Mouse (Mus musculus) liver, postnatal 0 days (tissue): ENCODE results near the gene Hirip3. TPM values are rescaled to one million over a fixed set of nuclear protein-coding genes. Genes with fewer than 3 reads are reported as not detected.

Source experiments
- ATAC-seq: fragments of 200-750 bp; cut with Nextera tagmentation; 2 replicates; pipeline ENCODE4 v1.8.0; 2017; ENCODE audit warnings: mild to moderate bottlenecking, moderate library complexity
- DNase-seq: peaks from one replicate; pipeline ENCODE4 v3.0.0-alpha.2; 2016
- H3K27ac ChIP-seq: fragments of 300-500 bp; sonication (generic); 2 replicates; pipeline ENCODE4 v1.5.1; 2014; ENCODE audit warnings: antibody characterized with exemption, moderate library complexity, mild to moderate bottlenecking, low read depth
- H3K27me3 ChIP-seq: fragments of 300-500 bp; sonication (generic); 2 replicates; pipeline ENCODE4 v1.6.1; 2014; ENCODE audit warnings: low read length, control low read depth, mixed read lengths; ENCODE audit not compliant: insufficient read depth
- H3K36me3 ChIP-seq: fragments of 300-500 bp; sonication (generic); replicated peaks from 2 replicates; pipeline ENCODE4 v1.6.1; 2014; ENCODE audit warnings: mild to moderate bottlenecking, control low read depth, low read length, moderate library complexity, mixed read lengths; ENCODE audit not compliant: insufficient read depth
- H3K4me1 ChIP-seq: fragments of 300-500 bp; sonication (generic); 2 replicates; pipeline ENCODE4 v1.6.1; 2014; ENCODE audit warnings: antibody characterized with exemption, mild to moderate bottlenecking, control low read depth; ENCODE audit not compliant: insufficient read depth
- H3K4me2 ChIP-seq: fragments of 300-500 bp; sonication (generic); 2 replicates; pipeline ENCODE4 v1.6.1; 2014; ENCODE audit warnings: low read depth, mild to moderate bottlenecking, low read length, moderate library complexity, mixed read lengths
- H3K4me3 ChIP-seq: fragments of 300-500 bp; sonication (generic); 2 replicates; pipeline ENCODE4 v1.5.1; 2014; ENCODE audit warnings: low read depth, low read length
- H3K9ac ChIP-seq: fragments of 300-500 bp; sonication (generic); replicated peaks from 2 replicates; pipeline ENCODE4 v1.6.1; 2014; ENCODE audit warnings: mild to moderate bottlenecking, moderate library complexity
- H3K9me3 ChIP-seq: fragments of 300-500 bp; sonication (generic); 2 replicates; pipeline ENCODE4 v1.6.1; 2016; ENCODE audit warnings: mild to moderate bottlenecking, control low read depth, low read length, mixed read lengths
- CTCF ChIP-seq: sonication (generic); IDR thresholded peaks from 2 replicates; pipeline ENCODE4 v1.5.1; 2016; ENCODE audit warnings: antibody characterized with exemption, low read depth
- EP300 ChIP-seq: IDR thresholded peaks from 2 replicates; pipeline ENCODE4 v1.6.1; 2016; ENCODE audit warnings: antibody characterized with exemption, low read depth, mild to moderate bottlenecking
- WGBS: fragments of 180-500 bp; shearing (Covaris S2); extraction: QIAGEN DNeasy Blood & Tissue Kit; methylation state at CpG from one replicate; pipeline ENCODE4 v1.1.7; 2014; ENCODE audit not compliant: insufficient replicate concordance; 5-methylcytosine and 5-hydroxymethylcytosine counted together
- polyA plus RNA-seq: library from polyadenylated mRNA; unstranded; fragments of >200 nt; fragmentation: Nextera tagmentation; extraction: Ambion mirVana; gene quantifications from 2 replicates; pipeline ENCODE4 v1.2.1, GENCODE M21; 2015

The Hirip3 gene
- polyA plus RNA-seq, 1 experiment from 2014 or later: 7.2 TPM

DNA sequence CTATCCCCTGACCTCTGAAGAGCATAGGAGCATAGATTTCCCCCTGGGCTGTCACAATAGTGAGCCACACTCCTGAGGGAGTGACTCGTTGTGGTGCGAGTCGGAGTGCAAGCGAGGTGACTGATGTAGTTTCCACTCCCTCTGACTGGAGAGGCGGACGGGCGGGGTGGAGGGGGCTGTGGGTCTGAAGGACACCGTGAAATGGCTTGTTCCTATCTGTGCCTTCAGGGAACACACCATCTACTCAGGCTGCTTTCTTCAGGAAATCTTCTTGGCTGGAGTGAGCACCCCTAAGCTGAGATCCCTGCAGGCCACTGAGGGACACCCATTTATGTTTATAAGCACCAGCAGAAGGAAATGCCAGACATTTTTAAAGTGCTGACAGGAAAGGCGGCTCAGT, 39.0 kb upstream of the Hirip3 start:
- Histone ChIP-seq H3K36me3 (no peaks in the 10 kb centered on the region), H3K4me3 (no peak overlapping the region), H3K4me1 (no peaks in the 10 kb centered on the region), H3K27ac (no peak overlapping the region), H3K9ac (no peak overlapping the region), H3K27me3 (peaks cover 33% of the 10 kb centered on the region), H3K9me3 (no peaks in the 10 kb centered on the region), H3K4me2 (no peak overlapping the region)
- ATAC-seq: 0 out of 2 replicates have a peak, but pooled peaks have one; percentile 2
- no peak for DNase-seq
- 45% methylated on average over 9 of the region's 9 CpGs for WGBS
- TF ChIP-seq CTCF (no peak), EP300 (no peak)

DNA sequence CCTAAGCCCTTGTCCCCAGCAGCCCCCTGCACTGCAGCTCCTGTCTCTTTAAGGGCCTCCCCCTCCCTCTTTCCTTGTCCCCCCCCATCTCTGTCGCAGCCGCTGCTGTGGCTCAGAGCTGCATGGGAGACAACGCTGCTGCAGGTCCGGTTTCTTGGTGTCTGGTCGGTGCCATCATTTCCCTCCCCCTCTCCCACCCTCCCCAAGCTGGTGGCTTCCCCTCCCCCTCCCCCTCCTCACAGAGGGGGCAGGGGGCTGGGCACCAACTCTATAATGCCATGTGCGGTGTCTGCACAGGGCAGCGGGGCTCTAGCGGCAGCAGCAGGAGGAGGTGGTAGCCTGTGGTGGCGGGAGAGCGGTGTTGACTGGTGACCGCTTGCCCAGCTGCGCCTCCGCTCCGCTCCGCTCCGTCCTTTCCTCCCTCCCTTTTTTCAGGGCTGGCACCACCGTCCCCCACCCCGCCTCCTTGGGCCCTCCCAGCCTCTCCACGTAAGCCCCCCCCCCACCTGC, 38.5 kb upstream of the Hirip3 start:
- DNase-seq (no peak), ATAC-seq (no peak)
- Histone ChIP-seq H3K9ac (no peak overlapping the region), H3K36me3 (no peaks in the 10 kb centered on the region), H3K9me3 (no peaks in the 10 kb centered on the region), H3K4me1 (no peaks in the 10 kb centered on the region), H3K27me3 (peaks cover 33% of the 10 kb centered on the region), H3K4me3 (no peak overlapping the region), H3K4me2 (no peak overlapping the region), H3K27ac (no peak overlapping the region)
- WGBS: 6% methylated on average over 17 of the region's 19 CpGs
- no peak for TF ChIP-seq EP300
- no peak for TF ChIP-seq CTCF

DNA sequence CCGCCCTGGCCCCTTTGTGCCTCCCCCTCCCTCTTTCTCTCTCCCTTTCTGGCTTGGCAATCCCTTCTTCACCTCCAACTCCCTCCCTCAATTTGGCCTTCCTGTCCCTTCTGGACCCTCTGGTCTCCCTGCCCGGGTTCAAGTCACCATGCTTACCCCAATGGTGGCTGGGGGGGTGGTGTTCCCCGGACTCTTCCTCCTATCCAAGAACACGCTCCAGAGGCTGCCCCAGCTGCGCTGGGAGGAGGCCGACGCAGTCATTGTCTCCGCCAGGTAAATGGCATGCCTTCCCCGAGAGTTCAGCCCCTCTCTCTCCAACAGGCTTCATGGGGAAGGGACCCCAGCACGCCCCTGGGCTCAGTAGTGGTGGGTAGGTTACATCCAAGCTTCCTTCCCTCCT, 37.8 kb upstream of the Hirip3 start:
- H3K9me3 ChIP-seq: no peaks in the 10 kb centered on the region
- no peak overlapping the region for H3K27ac ChIP-seq
- no peaks in the 10 kb centered on the region for H3K4me1 ChIP-seq
- H3K4me3 ChIP-seq: no peak overlapping the region
- 19% methylated on average over 10 of the region's 10 CpGs for WGBS
- H3K27me3 ChIP-seq: peaks cover 37% of the 10 kb centered on the region
- no peaks in the 10 kb centered on the region for H3K36me3 ChIP-seq
- ATAC-seq (no peak), DNase-seq (no peak)
- TF ChIP-seq CTCF: no peak
- H3K4me2 ChIP-seq: no peak overlapping the region
- no peak overlapping the region for H3K9ac ChIP-seq

DNA sequence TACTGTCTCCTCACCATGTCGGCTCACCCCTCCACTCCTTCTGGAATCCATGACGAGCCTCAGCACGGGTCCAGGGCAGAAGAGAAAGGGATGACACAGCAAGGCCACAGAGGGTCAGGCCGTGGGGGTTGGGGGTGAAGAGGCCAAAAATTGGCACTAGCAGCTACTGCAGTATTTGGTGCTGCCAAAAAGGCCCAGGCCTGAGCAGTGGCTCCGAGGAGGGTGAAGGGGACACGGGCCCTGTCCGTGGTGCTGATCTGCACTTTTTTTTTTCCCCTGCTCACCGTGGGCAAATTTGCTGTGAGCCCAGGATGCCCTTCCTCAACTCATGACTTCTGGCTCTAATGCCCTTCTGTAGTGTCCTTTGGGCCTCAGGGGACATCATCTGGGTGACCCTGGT, 36.4 kb upstream of the Hirip3 start:
- no peak for TF ChIP-seq EP300
- no peak for TF ChIP-seq CTCF
- H3K4me1 ChIP-seq: no peaks in the 10 kb centered on the region
- no peak overlapping the region for H3K4me2 ChIP-seq
- H3K9ac ChIP-seq: no peak overlapping the region
- DNase-seq: peak; percentile 53
- 20% methylated on average over 8 of the region's 8 CpGs for WGBS
- no peak for ATAC-seq
- no peak overlapping the region for H3K27ac ChIP-seq
- H3K36me3 ChIP-seq: no peaks in the 10 kb centered on the region
- H3K27me3 ChIP-seq: peaks cover 37% of the 10 kb centered on the region
- no peak overlapping the region for H3K4me3 ChIP-seq
- H3K9me3 ChIP-seq: no peaks in the 10 kb centered on the region

DNA sequence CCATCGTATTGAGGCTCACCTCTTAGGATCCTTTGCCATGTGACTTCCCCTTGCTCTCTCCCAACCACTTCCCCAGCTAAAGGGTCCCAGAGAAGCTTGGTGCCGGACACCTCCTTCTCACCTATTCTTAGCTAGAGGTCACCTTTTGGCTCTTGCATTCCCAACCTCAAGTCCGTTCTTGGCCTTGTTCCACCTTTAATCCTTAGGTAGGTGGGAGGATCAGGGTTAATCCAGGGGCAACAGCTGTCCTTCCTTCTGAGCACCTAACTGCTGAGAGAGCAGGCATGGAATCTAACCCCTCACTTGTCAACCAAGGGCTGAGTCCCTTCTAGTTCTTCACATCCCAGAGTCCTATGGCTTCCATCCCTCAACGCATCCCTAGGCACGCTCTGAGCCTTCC, 35.8 kb upstream of the Hirip3 start:
- H3K9me3 ChIP-seq: no peaks in the 10 kb centered on the region
- ATAC-seq (no peak), DNase-seq (no peak)
- no peaks in the 10 kb centered on the region for H3K4me1 ChIP-seq
- H3K27me3 ChIP-seq: peaks cover 37% of the 10 kb centered on the region
- no peak overlapping the region for H3K4me3 ChIP-seq
- no peaks in the 10 kb centered on the region for H3K36me3 ChIP-seq
- H3K4me2 ChIP-seq: no peak overlapping the region
- H3K9ac ChIP-seq: no peak overlapping the region
- no peak for TF ChIP-seq EP300
- TF ChIP-seq CTCF: no peak
- WGBS: 62% methylated on average over 5 of the region's 5 CpGs
- H3K27ac ChIP-seq: no peak overlapping the region

DNA sequence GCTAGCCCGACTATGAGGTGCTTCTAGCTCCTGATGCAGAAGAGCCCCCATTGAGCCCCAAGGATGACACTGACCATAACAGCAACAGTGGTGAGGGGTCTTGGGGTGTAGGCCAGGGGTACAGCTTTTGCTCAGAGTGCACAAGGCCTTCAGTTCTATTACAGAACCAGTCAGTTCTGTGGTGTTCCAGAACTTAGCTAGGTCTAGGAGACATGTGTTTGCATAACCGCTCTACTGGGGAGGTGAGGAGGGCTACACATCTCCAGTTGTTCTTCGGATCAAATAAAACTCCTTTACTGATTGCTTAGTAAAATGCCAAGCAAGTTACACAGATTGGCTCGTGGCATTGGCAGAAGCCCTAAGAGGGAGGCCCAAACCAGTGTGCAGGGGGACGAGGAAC, 30.2 kb upstream of the Hirip3 start, which contains the start of gene 4930451I11Rik:
Gene 4930451I11Rik (minus strand): TSS at position 101 of the 400 bp plus-strand sequence.
- no peak for ATAC-seq

More for the DNA sequence above, 30.2 kb upstream of the Hirip3 start, which contains the start of gene 4930451I11Rik:
- Histone ChIP-seq H3K4me2 (peak within 1 kb of the TSS; percentile 65), H3K4me3 (peak within 1 kb of the TSS; percentile 30; the same call in 1 of the 2 replicates), H3K9me3 (no peaks in the 10 kb centered on the region), H3K36me3 (no peaks in the 10 kb centered on the region), H3K27ac (no peak within 1 kb of the TSS), H3K4me1 (peaks cover 8% of the 10 kb centered on the region; the same call in 1 of the 2 replicates), H3K27me3 (peaks cover 8% of the 10 kb centered on the region; the same call in 1 of the 2 replicates), H3K9ac (peak within 1 kb of the TSS; percentile 51; the same call in 1 of the 2 replicates)
- TF ChIP-seq CTCF (no peak), EP300 (no peak)
- 61% methylated on average over 5 of the region's 5 CpGs for WGBS
- DNase-seq: no peak
